Mouse (Mus musculus): Measurements from ENCODE around the gene Flad1. TPM values are rescaled to one million over a fixed set of nuclear protein-coding genes. Genes with fewer than 3 reads are reported as not detected.
"Not testable (repeated sequence)": the region's sequence is repeated elsewhere in the genome, so short reads cannot be mapped to it uniquely, and the experiment has no call there.

Flad1 gene
- polyA plus RNA-seq, 1 experiment from 2014 or later, result 28.5 TPM

DNA sequence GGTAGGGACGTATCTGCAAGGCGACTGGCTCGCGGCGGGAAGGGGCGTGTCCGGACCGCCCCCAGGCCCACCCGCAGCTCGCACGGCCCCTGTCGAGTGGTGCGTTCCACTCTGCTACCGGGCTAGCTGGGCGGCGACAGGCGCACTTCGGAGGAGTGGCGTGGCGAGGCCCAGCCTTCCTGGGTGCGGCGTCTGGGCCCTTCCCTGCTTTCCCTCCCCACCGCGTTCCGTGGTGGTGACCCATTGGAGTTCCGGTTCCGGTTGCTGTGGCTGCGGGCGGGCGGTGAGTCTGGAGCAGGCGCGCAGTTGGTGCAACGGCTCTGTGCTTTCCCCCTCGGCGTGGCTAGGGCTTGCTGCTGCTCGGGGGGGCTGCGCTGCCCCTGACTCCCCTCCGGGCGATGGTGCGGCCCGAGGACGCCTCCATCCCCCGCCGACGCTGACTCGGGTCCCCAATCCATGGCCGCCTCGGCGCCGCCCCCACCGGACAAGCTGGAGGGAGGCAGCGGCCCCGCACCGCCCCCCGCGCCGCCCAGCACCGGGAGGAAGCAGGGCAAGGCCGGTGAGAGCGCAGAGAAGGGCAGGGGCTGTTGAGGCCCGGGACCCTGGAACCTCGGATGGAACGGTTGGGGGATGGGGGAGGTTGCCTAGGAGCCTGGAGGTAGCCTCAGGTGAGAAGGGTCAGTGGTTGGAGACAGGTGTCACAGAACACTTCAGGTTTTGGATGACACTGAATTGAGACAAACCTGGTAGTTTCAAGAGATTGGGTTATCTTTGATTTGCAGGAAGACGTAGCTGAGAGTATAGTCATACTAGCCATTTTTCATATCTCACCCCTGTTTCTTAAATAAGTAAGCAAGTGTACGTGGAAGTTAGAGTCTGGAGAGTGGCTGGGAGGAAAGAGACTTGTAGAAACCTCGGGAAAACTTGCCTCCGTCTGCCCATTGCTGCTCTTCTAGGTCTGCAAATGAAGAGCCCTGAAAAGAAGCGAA is 18.8 kb upstream of the Flad1 start, which contains the start of gene Pygo2:
Pygo2 (plus strand) TSS at position 44 of the 989 bp plus-strand sequence.
- peak within 1 kb of the TSS; percentile 97 for H3K4me3 ChIP-seq (ENCODE audit: low read depth, low read length)
- H3K9ac ChIP-seq (ENCODE audit: low read length), result peak within 1 kb of the TSS; percentile 88
- 2% methylated on average over 68 of the region's 68 CpGs for WGBS
- H3K4me1 ChIP-seq (replicated peaks; ENCODE audit: control insufficient read depth, insufficient read depth, low read length), result peaks cover 9% of the 10 kb centered on the region; the same call in 1 of the 2 replicates
- peak within 1 kb of the TSS; percentile 89 for H3K4me2 ChIP-seq (ENCODE audit: low read depth, low read length, severe bottlenecking)
- H3K27me3 ChIP-seq (ENCODE audit: control insufficient read depth, insufficient read depth, low read length), result no peaks in the 10 kb centered on the region
- DNase-seq (ENCODE audit: low spot score) (peak; percentile 98), ATAC-seq (replicated peaks; ENCODE audit: low FRiP score) (peak; percentile 97)
- no peaks in the 10 kb centered on the region for H3K9me3 ChIP-seq (ENCODE audit: control insufficient read depth, low read length)
- H3K27ac ChIP-seq (ENCODE audit: low read depth, low read length), result peak within 1 kb of the TSS; percentile 68
- H3K36me3 ChIP-seq (ENCODE audit: control insufficient read depth, insufficient read depth, low read length), result peaks cover 4% of the 10 kb centered on the region

DNA sequence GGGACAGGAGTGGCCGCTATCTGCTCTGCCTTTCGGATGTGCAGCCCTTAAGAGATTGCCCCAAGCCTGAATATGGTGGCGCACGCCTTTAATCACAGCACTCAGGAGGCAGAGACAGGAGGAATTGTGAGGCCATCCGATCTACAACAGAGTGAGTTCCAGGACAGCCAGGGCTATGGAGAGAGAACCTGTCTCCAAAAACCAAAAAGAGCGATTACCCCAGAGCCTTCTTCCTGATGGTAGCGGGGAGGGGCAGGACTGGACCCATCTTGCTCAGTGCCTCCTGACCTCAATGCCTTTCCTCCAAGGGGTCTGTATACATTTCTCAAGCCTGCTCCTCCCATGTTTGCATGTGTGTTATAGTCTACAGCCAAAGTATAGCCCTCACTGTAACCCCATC is 17.4 kb upstream of the Flad1 start:
- H3K9ac ChIP-seq (ENCODE audit: low read length); H3K4me2 ChIP-seq (ENCODE audit: low read depth, low read length, severe bottlenecking); ATAC-seq (replicated peaks; ENCODE audit: low FRiP score); DNase-seq (ENCODE audit: low spot score); H3K4me3 ChIP-seq (ENCODE audit: low read depth, low read length); H3K4me1 ChIP-seq (replicated peaks; ENCODE audit: control insufficient read depth, insufficient read depth, low read length); H3K9me3 ChIP-seq (ENCODE audit: control insufficient read depth, low read length); H3K27me3 ChIP-seq (ENCODE audit: control insufficient read depth, insufficient read depth, low read length); H3K27ac ChIP-seq (ENCODE audit: low read depth, low read length); H3K36me3 ChIP-seq (ENCODE audit: control insufficient read depth, insufficient read depth, low read length): not testable (repeated sequence)
- 95% methylated on average over 7 of the region's 7 CpGs for WGBS

- no peak overlapping the region for H3K4me3 ChIP-seq (ENCODE audit: low read depth, low read length)
- no peaks in the 10 kb centered on the region for H3K27me3 ChIP-seq (ENCODE audit: control insufficient read depth, insufficient read depth, low read length)
- ATAC-seq (replicated peaks; ENCODE audit: low FRiP score) (no peak), DNase-seq (ENCODE audit: low spot score) (no peak)
- no peaks in the 10 kb centered on the region; the same call in none of the 2 replicates for H3K36me3 ChIP-seq (ENCODE audit: control insufficient read depth, insufficient read depth, low read length)
- 88% methylated on average over 4 of the region's 4 CpGs for WGBS
- no peaks in the 10 kb centered on the region for H3K9me3 ChIP-seq (ENCODE audit: control insufficient read depth, low read length)
- H3K27ac ChIP-seq (ENCODE audit: low read depth, low read length), result no peak overlapping the region
- no peak overlapping the region for H3K9ac ChIP-seq (ENCODE audit: low read length)
- H3K4me1 ChIP-seq (replicated peaks; ENCODE audit: control insufficient read depth, insufficient read depth, low read length), result peaks cover 10% of the 10 kb centered on the region
- H3K4me2 ChIP-seq (ENCODE audit: low read depth, low read length, severe bottlenecking), result no peak overlapping the region
These were observed 14.2 kb upstream of the Flad1 start for GRCm38 (mm10) chr3:89425876-89426275.

DNA sequence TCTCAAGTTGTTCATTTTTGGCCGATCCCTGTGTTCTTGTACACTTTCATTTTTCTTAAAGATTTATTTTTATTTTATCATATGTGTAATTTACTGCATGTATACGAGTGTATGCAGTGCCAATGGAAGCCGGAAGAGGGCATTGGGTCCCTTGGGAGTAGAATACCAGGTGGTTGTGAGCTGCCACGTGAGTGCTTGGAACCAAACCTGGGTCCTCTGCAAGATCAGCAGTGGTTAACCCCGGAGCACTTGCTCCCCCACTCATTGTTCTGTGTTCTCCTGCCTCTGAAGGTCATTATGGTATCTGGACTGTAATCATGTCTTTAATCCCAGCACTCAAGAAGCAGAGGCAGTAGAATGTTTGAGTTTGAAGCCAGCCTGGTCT is 13.5 kb upstream of the Flad1 start:
- Histone ChIP-seq H3K27ac (ENCODE audit: low read depth, low read length) (no peak overlapping the region), H3K9me3 (ENCODE audit: control insufficient read depth, low read length) (no peaks in the 10 kb centered on the region), H3K4me1 (replicated peaks; ENCODE audit: control insufficient read depth, insufficient read depth, low read length) (peaks cover 11% of the 10 kb centered on the region), H3K36me3 (ENCODE audit: control insufficient read depth, insufficient read depth, low read length) (no peaks in the 10 kb centered on the region; the same call in none of the 2 replicates), H3K4me3 (ENCODE audit: low read depth, low read length) (no peak overlapping the region), H3K4me2 (ENCODE audit: low read depth, low read length, severe bottlenecking) (no peak overlapping the region), H3K9ac (ENCODE audit: low read length) (no peak overlapping the region), H3K27me3 (ENCODE audit: control insufficient read depth, insufficient read depth, low read length) (no peaks in the 10 kb centered on the region)
- WGBS, result 87% methylated on average over 5 of the region's 5 CpGs
- ATAC-seq (replicated peaks; ENCODE audit: low FRiP score), result no peak
- no peak for DNase-seq (ENCODE audit: low spot score)

GRCm38 (mm10) chr3:89424416-89425140 is 12.9 kb upstream of the Flad1 start:
- H3K27ac ChIP-seq (ENCODE audit: low read depth, low read length), result no peak overlapping the region
- no peak overlapping the region for H3K4me3 ChIP-seq (ENCODE audit: low read depth, low read length)
- no peaks in the 10 kb centered on the region for H3K27me3 ChIP-seq (ENCODE audit: control insufficient read depth, insufficient read depth, low read length)
- WGBS, result 92% methylated on average over 5 of the region's 5 CpGs
- no peaks in the 10 kb centered on the region; the same call in none of the 2 replicates for H3K36me3 ChIP-seq (ENCODE audit: control insufficient read depth, insufficient read depth, low read length)
- DNase-seq (ENCODE audit: low spot score) (no peak), ATAC-seq (replicated peaks; ENCODE audit: low FRiP score) (no peak)
- H3K9ac ChIP-seq (ENCODE audit: low read length), result no peak overlapping the region
- no peaks in the 10 kb centered on the region for H3K9me3 ChIP-seq (ENCODE audit: control insufficient read depth, low read length)
- H3K4me1 ChIP-seq (replicated peaks; ENCODE audit: control insufficient read depth, insufficient read depth, low read length), result peaks cover 15% of the 10 kb centered on the region
- no peak overlapping the region for H3K4me2 ChIP-seq (ENCODE audit: low read depth, low read length, severe bottlenecking)

- DNase-seq (ENCODE audit: low spot score) (no peak), ATAC-seq (replicated peaks; ENCODE audit: low FRiP score) (no peak)
- peaks cover 18% of the 10 kb centered on the region for H3K4me1 ChIP-seq (replicated peaks; ENCODE audit: control insufficient read depth, insufficient read depth, low read length)
- H3K9ac ChIP-seq (ENCODE audit: low read length), result no peak overlapping the region; the same call in 1 of the 2 replicates
- no peaks in the 10 kb centered on the region; the same call in none of the 2 replicates for H3K36me3 ChIP-seq (ENCODE audit: control insufficient read depth, insufficient read depth, low read length)
- H3K4me2 ChIP-seq (ENCODE audit: low read depth, low read length, severe bottlenecking), result peak overlapping the region; percentile 54; the same call in 1 of the 2 replicates
- H3K4me3 ChIP-seq (ENCODE audit: low read depth, low read length), result peak overlapping the region; percentile 26; the same call in 1 of the 2 replicates
- no peaks in the 10 kb centered on the region for H3K9me3 ChIP-seq (ENCODE audit: control insufficient read depth, low read length)
- no peak overlapping the region for H3K27ac ChIP-seq (ENCODE audit: low read depth, low read length)
- H3K27me3 ChIP-seq (ENCODE audit: control insufficient read depth, insufficient read depth, low read length), result no peaks in the 10 kb centered on the region
- 76% methylated on average over 6 of the region's 6 CpGs for WGBS
These were observed 11.0 kb upstream of the Flad1 start for GRCm38 (mm10) chr3:89422556-89423205.

DNA sequence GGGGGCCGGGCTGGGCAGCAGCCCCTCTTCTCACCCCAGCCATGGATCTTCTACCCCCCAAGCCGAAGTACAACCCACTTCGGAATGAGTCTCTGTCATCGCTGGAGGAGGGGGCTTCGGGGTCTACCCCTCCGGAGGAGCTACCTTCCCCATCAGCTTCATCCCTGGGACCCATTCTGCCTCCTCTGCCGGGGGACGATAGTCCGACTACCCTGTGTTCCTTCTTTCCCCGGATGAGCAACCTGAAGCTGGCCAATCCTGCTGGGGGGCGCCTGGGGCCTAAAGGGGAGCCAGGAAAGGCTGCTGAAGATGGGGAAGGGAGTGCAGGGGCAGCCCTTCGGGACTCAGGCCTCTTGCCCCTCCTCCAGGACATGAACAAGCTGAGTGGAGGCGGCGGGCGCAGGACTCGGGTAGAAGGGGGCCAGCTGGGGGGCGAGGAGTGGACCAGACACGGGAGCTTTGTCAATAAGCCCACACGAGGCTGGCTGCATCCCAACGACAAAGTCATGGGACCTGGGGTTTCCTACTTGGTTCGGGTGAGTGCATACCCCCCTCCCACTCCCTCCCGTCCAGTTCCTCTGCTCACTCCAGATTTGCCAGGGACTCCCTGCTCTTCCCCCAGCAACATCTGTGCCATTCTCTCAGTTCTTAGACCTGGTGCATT is 10.3 kb upstream of the Flad1 start:
- H3K27me3 ChIP-seq (ENCODE audit: control insufficient read depth, insufficient read depth, low read length), result no peaks in the 10 kb centered on the region
- DNase-seq (ENCODE audit: low spot score), result no peak
- H3K9ac ChIP-seq (ENCODE audit: low read length), result peak overlapping the region; percentile 57
- H3K4me2 ChIP-seq (ENCODE audit: low read depth, low read length, severe bottlenecking), result peak overlapping the region; percentile 54
- no peak for ATAC-seq (replicated peaks; ENCODE audit: low FRiP score)
- no peaks in the 10 kb centered on the region; the same call in none of the 2 replicates for H3K36me3 ChIP-seq (ENCODE audit: control insufficient read depth, insufficient read depth, low read length)
- under 1% methylated on average over 22 of the region's 22 CpGs for WGBS
- peaks cover 18% of the 10 kb centered on the region for H3K4me1 ChIP-seq (replicated peaks; ENCODE audit: control insufficient read depth, insufficient read depth, low read length)
- no peak overlapping the region for H3K27ac ChIP-seq (ENCODE audit: low read depth, low read length)
- peak overlapping the region; percentile 26 for H3K4me3 ChIP-seq (ENCODE audit: low read depth, low read length)
- H3K9me3 ChIP-seq (ENCODE audit: control insufficient read depth, low read length), result no peaks in the 10 kb centered on the region
